Mouse (Mus musculus): ENCODE measurements at regions not wholly inside any gene's neighbourhood (a gene's known extent, or its start where the extent isn't known, plus 50 kb on each side); places are given as distances from the start of the nearest gene placed in this dataset.

GRCm38 (mm10) chr9:116331406-116331805 is 156.2 kb upstream of the Tgfbr2 start:
- no peak for DNase-seq (ENCODE audit: low spot score in 2 of 2)

DNA sequence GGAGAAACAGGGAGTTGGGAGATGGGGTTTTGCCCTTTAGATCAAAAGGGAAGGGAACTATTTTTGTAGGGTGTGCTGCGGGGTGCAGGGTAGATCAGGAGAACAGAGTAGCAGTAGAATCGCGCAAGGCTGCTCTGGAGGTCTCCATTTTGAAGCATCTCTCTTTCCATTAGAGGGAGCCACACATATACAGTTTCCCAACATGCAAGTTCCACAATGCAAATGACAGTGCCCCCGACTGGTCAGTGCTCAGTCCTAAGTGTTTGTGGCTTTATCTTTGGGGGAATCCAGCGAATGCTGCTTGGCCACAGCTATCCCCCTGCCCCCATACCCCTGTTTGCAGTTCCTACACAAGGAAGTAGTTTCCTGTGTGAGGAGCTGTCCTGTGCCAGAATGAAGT is 155.6 kb upstream of the Tgfbr2 start:
- DNase-seq (ENCODE audit: low spot score in 2 of 2) = no peak

DNA sequence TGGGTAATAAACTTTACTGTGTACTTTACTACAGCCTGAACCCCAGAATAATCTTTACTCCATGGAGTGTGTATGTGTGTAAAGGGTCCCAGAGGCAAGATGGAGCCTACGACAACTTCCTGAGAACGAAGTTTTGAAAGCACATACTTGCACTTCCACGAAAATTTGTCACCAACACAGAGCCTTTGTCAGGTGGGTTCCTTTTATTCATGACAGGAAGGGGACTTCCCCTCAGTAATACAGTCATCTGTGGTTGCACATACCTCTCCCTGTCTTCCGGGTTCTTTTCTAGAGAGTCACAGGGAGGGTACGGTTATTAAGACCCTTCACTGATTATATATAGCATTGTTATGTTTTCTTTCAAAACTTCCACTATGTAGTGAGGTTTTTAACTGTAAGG is 154.0 kb upstream of the Tgfbr2 start:
- no peak for DNase-seq (ENCODE audit: low spot score in 2 of 2)

DNA sequence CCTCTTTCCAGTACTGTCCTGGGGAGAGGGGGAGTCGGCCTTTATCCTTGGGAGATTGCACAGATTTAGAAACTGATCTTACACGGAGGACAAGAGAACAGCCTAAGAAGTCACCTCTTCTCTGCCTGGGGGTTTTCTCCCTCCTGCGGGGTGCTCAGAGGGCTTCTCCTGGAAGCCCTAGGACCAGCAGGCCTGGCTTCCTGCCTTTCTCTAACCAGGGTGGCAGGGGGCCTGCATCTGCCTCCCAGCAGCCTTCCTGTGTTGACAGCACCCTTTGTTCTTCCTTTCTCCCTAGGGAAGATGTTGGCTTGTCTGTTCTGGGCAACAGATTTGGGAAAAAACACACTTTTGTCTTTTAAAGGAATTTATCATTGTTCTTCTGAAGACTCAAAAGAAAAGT is 153.0 kb upstream of the Tgfbr2 start:
- DNase-seq (ENCODE audit: low spot score in 2 of 2) = no peak

GRCm38 (mm10) chr9:116327080-116327479 is 151.9 kb upstream of the Tgfbr2 start:
- DNase-seq (ENCODE audit: low spot score in 2 of 2) = no peak

GRCm38 (mm10) chr9:116324971-116325370 is 149.8 kb upstream of the Tgfbr2 start:
- no peak for DNase-seq (ENCODE audit: low spot score in 2 of 2)

- DNase-seq (ENCODE audit: low spot score in 2 of 2) = no peak
These were observed 148.9 kb upstream of the Tgfbr2 start for GRCm38 (mm10) chr9:116323871-116324721.

DNA sequence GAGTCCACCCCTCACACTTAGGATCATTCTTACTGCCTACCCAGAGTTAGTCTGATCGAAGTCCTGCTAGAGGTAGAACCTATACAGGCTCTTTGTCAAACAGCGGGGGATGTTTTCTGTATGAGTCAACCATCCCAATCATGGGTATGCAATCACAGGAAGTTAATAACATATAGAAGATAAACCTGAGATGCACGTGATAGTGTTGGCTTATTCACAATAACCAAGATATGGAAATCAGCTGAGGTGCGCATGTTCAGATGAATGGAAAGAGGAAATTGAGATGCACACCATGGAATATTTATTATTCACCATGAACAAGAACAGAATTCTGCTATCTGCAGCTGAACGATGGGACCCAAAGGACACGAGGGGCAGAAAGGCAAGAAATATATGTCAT is 146.7 kb upstream of the Tgfbr2 start:
- DNase-seq (ENCODE audit: low spot score in 2 of 2) = no peak

DNA sequence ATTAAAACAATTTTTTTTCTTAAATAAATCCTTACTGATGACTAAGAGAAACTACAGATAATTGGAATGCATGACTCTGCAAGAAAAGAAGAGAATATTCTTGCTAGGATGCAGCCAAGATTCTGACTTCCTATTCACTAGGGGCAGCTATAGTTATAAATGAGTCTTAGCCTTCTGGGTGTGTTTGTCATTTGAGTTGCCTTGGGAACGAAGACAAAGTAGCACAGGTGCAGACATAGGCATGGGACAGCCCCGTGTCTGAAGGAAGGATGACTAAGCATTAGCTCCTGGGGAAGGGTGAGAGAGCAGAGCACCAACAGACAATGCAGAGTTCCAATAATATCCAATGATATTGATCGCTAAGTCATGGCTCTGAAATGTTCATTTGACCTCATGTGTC is 144.3 kb upstream of the Tgfbr2 start:
- DNase-seq (ENCODE audit: low spot score in 2 of 2) = no peak

DNA sequence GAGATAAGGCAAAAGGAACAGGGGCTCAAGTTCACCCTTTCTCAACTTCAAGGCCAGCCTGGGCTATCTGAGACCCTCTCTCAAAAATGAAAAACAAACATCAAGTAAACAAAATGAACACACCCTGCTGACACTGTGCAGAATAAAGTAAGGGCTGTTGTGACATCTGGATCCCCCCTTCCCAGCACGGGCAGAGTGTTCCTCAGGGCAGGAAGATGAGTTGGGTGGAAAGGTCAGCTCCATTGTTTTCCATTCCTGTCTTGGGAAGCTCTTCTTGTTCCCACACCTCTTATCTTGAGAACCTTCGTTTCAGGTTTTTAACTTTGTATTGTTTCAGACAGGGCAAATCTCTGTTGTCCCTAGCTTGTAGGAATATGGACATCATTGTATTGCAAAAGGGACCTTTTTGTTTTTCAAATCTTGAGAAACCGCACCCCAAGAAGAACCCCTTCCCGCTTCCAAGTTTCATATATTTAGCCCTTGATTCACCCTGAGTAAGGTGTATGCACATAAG is 141.5 kb upstream of the Tgfbr2 start:
- DNase-seq (ENCODE audit: low spot score in 2 of 2) = no peak

GRCm38 (mm10) chr9:116314803-116315202 is 139.6 kb upstream of the Tgfbr2 start:
- no peak for DNase-seq (ENCODE audit: low spot score in 2 of 2)

DNA sequence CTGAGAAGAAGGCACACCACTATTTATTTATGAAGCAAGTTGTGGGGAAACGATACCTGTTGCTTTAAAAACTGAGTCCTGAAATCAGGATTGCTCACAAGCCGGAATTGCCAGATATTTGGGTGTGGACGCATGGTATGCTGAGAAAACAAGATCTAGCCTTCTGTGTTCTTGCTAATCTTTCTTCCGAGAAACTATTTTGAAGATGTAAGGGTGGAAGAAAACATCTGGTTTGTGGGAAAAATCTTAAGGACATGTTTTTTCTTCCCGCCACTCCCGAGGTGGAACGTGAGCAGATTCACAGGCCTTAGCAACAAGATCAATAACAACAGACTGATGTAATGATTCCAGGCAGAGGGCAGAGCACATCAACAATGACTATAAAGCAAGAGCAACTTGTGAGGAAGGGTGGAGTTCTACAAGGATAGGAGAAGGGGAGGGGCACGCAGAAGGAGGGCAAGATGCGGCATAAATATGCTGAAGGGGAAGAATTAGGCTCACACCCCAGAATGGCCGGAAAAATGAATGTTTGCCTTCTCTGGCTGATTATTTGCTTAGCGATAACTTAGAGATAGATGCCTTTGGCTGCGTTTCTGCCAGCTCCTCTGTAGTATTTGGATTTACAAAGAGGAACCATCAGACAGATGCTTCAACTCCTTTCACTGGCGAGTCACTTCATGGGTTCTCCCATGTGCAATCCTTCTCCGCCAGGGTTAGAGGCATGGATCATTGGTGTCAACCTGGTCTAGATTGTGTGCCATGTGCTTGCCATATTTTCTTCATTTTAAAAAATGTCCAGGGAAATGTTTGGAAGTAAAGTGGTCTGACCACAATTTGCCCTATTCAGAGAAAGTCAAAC is 139.0 kb upstream of the Tgfbr2 start:
- no peak for DNase-seq (ENCODE audit: low spot score in 2 of 2)

DNA sequence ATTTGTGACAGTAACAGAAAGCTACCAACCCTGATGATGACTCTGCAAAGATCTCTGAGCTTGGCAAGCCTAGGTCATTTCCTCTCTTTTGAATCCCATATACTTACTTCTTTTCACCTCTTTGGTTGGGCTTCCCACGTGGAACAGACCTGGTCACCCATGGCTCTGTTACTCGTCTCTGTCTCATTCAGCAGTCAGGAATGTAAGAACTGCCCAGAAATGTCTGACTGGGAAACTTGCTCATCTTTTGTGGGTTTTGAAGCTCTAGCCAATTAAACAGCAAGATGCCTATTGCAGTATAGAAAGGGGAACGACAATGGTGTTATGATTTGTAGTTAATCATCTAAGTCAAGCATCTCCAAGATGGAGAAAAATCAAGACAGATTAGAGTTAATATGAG is 136.2 kb upstream of the Tgfbr2 start:
- no peak for DNase-seq (ENCODE audit: low spot score in 2 of 2)

- DNase-seq (ENCODE audit: low spot score in 2 of 2) = no peak
These were observed 126.4 kb upstream of the Tgfbr2 start for GRCm38 (mm10) chr9:116301602-116302001.

GRCm38 (mm10) chr9:116298791-116299190 is 123.6 kb upstream of the Tgfbr2 start:
- no peak for DNase-seq (ENCODE audit: low spot score in 2 of 2)

DNA sequence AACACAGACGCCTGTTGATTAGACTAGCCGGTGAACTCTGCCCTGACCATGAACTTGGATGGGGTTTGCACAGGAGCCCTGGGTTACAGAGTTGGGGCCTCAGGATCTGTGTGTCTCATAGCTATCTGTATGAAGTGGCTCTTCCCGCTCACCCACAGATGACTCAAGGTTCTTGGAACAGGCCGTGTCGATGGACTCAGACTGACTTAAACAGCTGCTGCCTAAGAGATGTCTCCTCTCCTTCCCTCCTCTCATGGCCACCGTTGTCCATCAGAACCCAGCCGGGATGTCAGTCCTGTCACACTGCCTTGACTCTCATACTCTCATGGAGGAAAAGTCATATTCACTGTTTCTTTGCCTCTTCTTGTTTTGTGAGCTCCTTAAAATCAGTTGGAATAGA is 121.2 kb upstream of the Tgfbr2 start:
- no peak for DNase-seq (ENCODE audit: low spot score in 2 of 2)

DNA sequence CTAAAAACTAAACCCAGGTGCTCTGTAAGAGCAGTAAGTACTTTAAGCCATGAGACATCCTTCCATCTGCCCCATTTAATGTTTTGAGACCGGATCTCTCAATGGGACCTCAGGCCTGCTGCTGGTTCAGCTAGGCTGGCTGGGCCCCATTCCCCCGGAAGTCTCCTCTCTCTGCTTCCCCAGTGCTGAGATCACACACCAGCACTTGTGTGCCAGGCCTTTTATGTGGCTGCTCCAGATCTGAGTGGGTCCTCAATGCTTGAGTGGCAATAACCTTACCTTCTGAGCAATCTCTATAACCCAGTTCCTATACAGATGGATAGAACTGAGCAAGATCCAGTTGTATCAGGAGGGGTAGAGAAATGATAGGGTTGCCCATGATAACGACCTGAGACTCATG is 118.9 kb upstream of the Tgfbr2 start:
- peak in 1 of 2 experiments; percentile 6 for DNase-seq (ENCODE audit: low spot score in 2 of 2)

GRCm38 (mm10) chr9:116293110-116293509 is 118.0 kb upstream of the Tgfbr2 start:
- no peak for DNase-seq (ENCODE audit: low spot score in 2 of 2)

DNA sequence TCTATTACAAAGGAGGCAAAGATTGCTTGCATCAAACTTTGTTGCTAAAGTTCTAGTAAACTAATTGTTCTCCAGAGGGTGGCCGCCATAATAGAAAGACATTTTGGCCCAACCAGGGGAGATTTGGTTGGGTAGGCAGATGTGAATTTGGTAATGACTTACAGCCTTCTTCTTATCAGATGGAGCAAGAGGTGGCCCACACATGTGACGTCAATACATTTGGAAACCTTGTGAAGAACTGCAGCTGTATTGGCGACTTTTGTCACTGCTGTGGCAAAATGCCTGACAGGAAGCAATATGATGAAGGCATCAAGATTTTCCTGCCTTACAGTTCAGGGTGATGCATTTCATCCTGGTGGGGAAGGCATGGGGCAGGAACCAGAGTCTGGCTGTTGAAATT is 116.5 kb upstream of the Tgfbr2 start:
- DNase-seq (ENCODE audit: low spot score in 2 of 2) = no peak

- DNase-seq (ENCODE audit: low spot score in 2 of 2) = no peak
These were observed 115.7 kb upstream of the Tgfbr2 start for GRCm38 (mm10) chr9:116290896-116291295.

- no peak for DNase-seq (ENCODE audit: low spot score in 2 of 2)
These were observed 110.7 kb upstream of the Tgfbr2 start for GRCm38 (mm10) chr9:116285691-116286431.
